Mouse (Mus musculus) intestine, embryonic 15.5 days (tissue): ENCODE results near the gene Liph. TPM values are rescaled to one million over a fixed set of nuclear protein-coding genes. Genes with fewer than 3 reads are reported as not detected.
"Not testable (repeated sequence)": the region's sequence is repeated elsewhere in the genome, so short reads cannot be mapped to it uniquely, and the experiment has no call there.

ENCODE experiments used
- ATAC-seq: fragments of 200-750 bp; cut with Nextera tagmentation; 2 replicates; pipeline ENCODE4 v1.8.0; 2017; ENCODE audit warnings: moderate TSS enrichment, moderate library complexity
- H3K27ac ChIP-seq: fragments of 300-500 bp; sonication (generic); 2 replicates; pipeline ENCODE4 v1.5.1; 2015; ENCODE audit warnings: mild to moderate bottlenecking, inconsistent platforms
- H3K27me3 ChIP-seq: fragments of 300-500 bp; sonication (generic); replicated peaks from 2 replicates; pipeline ENCODE4 v1.6.1; 2015; ENCODE audit warnings: inconsistent platforms
- H3K36me3 ChIP-seq: fragments of 300-500 bp; sonication (generic); 2 replicates; pipeline ENCODE4 v1.6.1; 2015; ENCODE audit warnings: inconsistent platforms
- H3K4me1 ChIP-seq: fragments of 300-500 bp; sonication (generic); replicated peaks from 2 replicates; pipeline ENCODE4 v1.6.1; 2015; ENCODE audit warnings: inconsistent platforms
- H3K4me2 ChIP-seq: fragments of 300-500 bp; sonication (generic); replicated peaks from 2 replicates; pipeline ENCODE4 v1.6.1; 2015; ENCODE audit warnings: mild to moderate bottlenecking, inconsistent platforms
- H3K4me3 ChIP-seq: fragments of 300-500 bp; sonication (generic); replicated peaks from 2 replicates; pipeline ENCODE4 v1.5.1; 2015; ENCODE audit warnings: inconsistent platforms
- H3K9ac ChIP-seq: fragments of 300-500 bp; sonication (generic); 2 replicates; pipeline ENCODE4 v1.6.1; 2015; ENCODE audit warnings: inconsistent platforms
- H3K9me3 ChIP-seq: fragments of 300-500 bp; sonication (generic); 2 replicates; pipeline ENCODE4 v1.6.1; 2016; ENCODE audit warnings: inconsistent platforms
- WGBS: fragments of 180-500 bp; shearing (Covaris S2); methylation state at CpG from one replicate; pipeline ENCODE4 v1.1.7; 2015; 5-methylcytosine and 5-hydroxymethylcytosine counted together
- polyA plus RNA-seq: library from polyadenylated mRNA; unstranded; fragments of >200 nt; fragmentation: Nextera tagmentation; extraction: Ambion mirVana; gene quantifications from 2 replicates; pipeline ENCODE4 v1.2.1, GENCODE M21; 2015

Gene Liph
- polyA plus RNA-seq, 1 experiment from 2014 or later, result 23.1 TPM

DNA sequence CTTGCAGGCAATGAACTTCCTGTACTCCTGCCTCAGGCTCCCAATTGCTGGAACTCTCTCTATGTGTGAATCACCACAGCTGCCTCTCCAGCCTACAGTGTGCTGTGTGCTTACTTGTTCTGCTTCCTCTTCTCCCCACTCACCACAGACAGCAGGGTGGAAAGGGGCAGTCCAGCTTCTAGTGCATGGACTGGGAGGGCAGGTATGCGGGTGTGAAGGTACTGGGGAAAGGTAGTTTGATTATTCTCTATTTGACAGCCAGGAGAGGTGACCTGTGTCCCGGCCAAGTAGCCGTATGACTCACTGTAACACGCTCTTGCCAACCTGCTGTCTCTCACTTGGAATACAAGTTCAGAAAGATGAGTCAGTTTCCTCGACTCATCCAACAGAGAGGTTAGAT, 2.6 kb upstream of the Liph start:
- H3K4me3 ChIP-seq, result no peak overlapping the region
- H3K27ac ChIP-seq, result peak overlapping the region; percentile 85
- H3K9me3 ChIP-seq, result no peaks in the 10 kb centered on the region
- peak; percentile 13; the same call in 1 of the 2 replicates for ATAC-seq
- no peak overlapping the region for H3K9ac ChIP-seq
- 50% methylated on average over 5 of the region's 5 CpGs for WGBS
- no peak overlapping the region for H3K4me2 ChIP-seq
- 0 out of 2 replicates have a peak, but pooled peaks cover 6% of the 10 kb centered on the region for H3K4me1 ChIP-seq
- H3K27me3 ChIP-seq, result no peaks in the 10 kb centered on the region
- H3K36me3 ChIP-seq, result no peaks in the 10 kb centered on the region

GRCm38 (mm10) chr16:21996881-21997641, 1.6 kb upstream of the Liph start:
- H3K36me3 ChIP-seq, result no peaks in the 10 kb centered on the region
- 30% methylated on average over 5 of the region's 5 CpGs for WGBS
- no peaks in the 10 kb centered on the region for H3K27me3 ChIP-seq
- peak overlapping the region; percentile 85 for H3K27ac ChIP-seq
- H3K4me2 ChIP-seq, result peak overlapping the region; percentile 35
- H3K9me3 ChIP-seq, result no peaks in the 10 kb centered on the region
- H3K4me3 ChIP-seq, result no peak overlapping the region
- no peak overlapping the region for H3K9ac ChIP-seq
- ATAC-seq, result peak; percentile 82
- H3K4me1 ChIP-seq, result 0 out of 2 replicates have a peak, but pooled peaks cover 6% of the 10 kb centered on the region

GRCm38 (mm10) chr16:21996402-21996801, 939 bp upstream of the Liph start:
- Histone ChIP-seq H3K9ac (no peak overlapping the region), H3K27me3 (no peaks in the 10 kb centered on the region), H3K4me3 (no peak overlapping the region), H3K9me3 (no peaks in the 10 kb centered on the region), H3K4me1 (0 out of 2 replicates have a peak, but pooled peaks cover 6% of the 10 kb centered on the region), H3K27ac (peak overlapping the region; percentile 85), H3K36me3 (no peaks in the 10 kb centered on the region), H3K4me2 (peak overlapping the region; percentile 35)
- ATAC-seq, result peak; percentile 48
- 28% methylated on average over 4 of the region's 4 CpGs for WGBS

DNA sequence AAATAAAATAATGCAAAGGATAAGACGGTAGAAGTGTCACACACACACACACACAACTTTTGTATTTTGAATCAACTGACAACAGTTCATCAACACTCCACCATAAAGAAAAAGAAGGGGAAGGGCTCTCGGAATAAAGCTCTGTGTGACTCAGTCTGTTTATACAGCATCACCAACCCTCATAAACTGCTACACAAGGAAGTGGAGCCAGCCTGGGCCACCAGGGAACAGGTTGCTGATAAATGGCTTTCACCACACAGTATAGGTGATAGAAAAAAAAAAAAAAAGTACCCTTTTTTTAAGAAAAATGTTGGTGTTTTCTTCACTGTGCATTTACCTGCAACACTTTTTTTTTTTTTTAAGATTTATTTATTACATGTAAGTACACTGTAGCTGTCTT, 3.7 kb downstream of the Liph start:
- 54% methylated on average over 2 of the region's 2 CpGs for WGBS

DNA sequence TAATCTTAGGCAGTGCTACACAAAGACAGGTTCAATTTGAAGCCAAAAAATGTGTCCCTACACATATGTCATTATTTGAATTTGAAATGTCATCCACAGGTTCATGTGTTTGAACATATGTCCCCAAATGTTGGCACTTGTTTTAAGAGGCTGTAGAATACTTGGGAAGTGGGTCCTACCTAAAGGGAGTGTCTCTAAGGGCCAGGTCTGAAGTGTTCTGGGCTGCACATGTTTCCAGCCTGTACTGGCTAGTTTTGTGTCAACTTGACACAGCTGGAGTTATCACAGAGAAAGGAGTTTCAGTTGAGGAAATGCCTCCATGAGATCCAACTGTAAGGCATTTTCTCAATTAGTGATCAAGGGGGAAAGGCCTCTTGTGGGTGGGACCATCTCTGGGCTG, 4.6 kb downstream of the Liph start:
- H3K9ac ChIP-seq, H3K9me3 ChIP-seq, H3K36me3 ChIP-seq, H3K4me3 ChIP-seq, H3K4me2 ChIP-seq, H3K4me1 ChIP-seq, ATAC-seq, H3K27me3 ChIP-seq, H3K27ac ChIP-seq: not testable (repeated sequence)

More for the DNA sequence above, 3.7 kb downstream of the Liph start:
- peak; percentile 78 for ATAC-seq
- peak overlapping the region; percentile 22; the same call in 1 of the 2 replicates for H3K27ac ChIP-seq
- H3K4me2 ChIP-seq, result no peak overlapping the region
- H3K4me1 ChIP-seq, result 0 out of 2 replicates have a peak, but pooled peaks cover 3% of the 10 kb centered on the region
- no peaks in the 10 kb centered on the region for H3K36me3 ChIP-seq
- no peaks in the 10 kb centered on the region for H3K27me3 ChIP-seq
- no peak overlapping the region for H3K4me3 ChIP-seq
- H3K9me3 ChIP-seq, result no peaks in the 10 kb centered on the region
- no peak overlapping the region for H3K9ac ChIP-seq

- no peaks in the 10 kb centered on the region for H3K4me1 ChIP-seq
- H3K9ac ChIP-seq, result no peak overlapping the region
- 0 out of 2 replicates have a peak, but pooled peaks have one; percentile 33 for ATAC-seq
- H3K4me2 ChIP-seq, result no peak overlapping the region
- 63% methylated on average over 5 of the region's 5 CpGs for WGBS
- no peak overlapping the region for H3K4me3 ChIP-seq
- H3K36me3 ChIP-seq, result no peaks in the 10 kb centered on the region
- no peaks in the 10 kb centered on the region for H3K9me3 ChIP-seq
- H3K27ac ChIP-seq, result no peak overlapping the region
- no peaks in the 10 kb centered on the region for H3K27me3 ChIP-seq
These were observed 7.5 kb downstream of the Liph start for GRCm38 (mm10) chr16:21987956-21988355.

GRCm38 (mm10) chr16:21986191-21986590, 9.3 kb downstream of the Liph start:
- no peak overlapping the region for H3K9ac ChIP-seq
- no peak for ATAC-seq
- H3K27ac ChIP-seq, result no peak overlapping the region
- H3K4me2 ChIP-seq, result no peak overlapping the region
- WGBS, result 26% methylated on average over 3 of the region's 3 CpGs
- H3K27me3 ChIP-seq, result no peaks in the 10 kb centered on the region
- H3K4me1 ChIP-seq, result no peaks in the 10 kb centered on the region
- H3K9me3 ChIP-seq, result no peaks in the 10 kb centered on the region
- H3K4me3 ChIP-seq, result no peak overlapping the region
- H3K36me3 ChIP-seq, result no peaks in the 10 kb centered on the region

- 82% methylated on average over 12 of the region's 12 CpGs for WGBS
- Histone ChIP-seq H3K4me1 (no peaks in the 10 kb centered on the region), H3K9me3 (no peaks in the 10 kb centered on the region), H3K9ac (no peak overlapping the region), H3K4me2 (no peak overlapping the region), H3K4me3 (no peak overlapping the region), H3K36me3 (no peaks in the 10 kb centered on the region), H3K27me3 (no peaks in the 10 kb centered on the region), H3K27ac (no peak overlapping the region)
- ATAC-seq, result no peak
These were observed 11.4 kb downstream of the Liph start for GRCm38 (mm10) chr16:21984091-21984490.

DNA sequence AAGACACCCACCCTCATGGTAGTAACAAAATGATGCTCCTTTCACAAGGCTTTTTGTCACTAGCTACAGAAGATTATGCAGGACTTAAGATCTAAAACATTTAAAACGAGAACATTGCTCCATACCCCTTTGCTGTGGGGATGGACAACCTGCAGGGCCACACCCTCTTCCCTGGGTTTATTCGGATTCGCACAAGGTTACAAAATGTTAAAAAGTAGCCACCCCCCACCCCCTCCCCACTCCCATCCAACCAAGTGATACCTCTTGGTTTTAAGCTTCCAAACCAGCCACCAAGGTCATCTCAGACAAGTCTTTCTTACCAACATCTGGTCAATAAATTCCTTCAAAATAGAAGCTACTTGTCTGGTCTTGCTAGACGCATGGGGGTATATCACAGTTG, 11.9 kb downstream of the Liph start:
- Histone ChIP-seq H3K4me3 (no peak overlapping the region), H3K4me2 (no peak overlapping the region), H3K36me3 (no peaks in the 10 kb centered on the region), H3K9ac (no peak overlapping the region), H3K27me3 (no peaks in the 10 kb centered on the region), H3K9me3 (no peaks in the 10 kb centered on the region), H3K4me1 (no peaks in the 10 kb centered on the region), H3K27ac (no peak overlapping the region)
- 92% methylated on average over 4 of the region's 4 CpGs for WGBS
- ATAC-seq, result no peak

GRCm38 (mm10) chr16:21983146-21983545, 12.3 kb downstream of the Liph start:
- 94% methylated on average over 9 of the region's 9 CpGs for WGBS
- Histone ChIP-seq H3K9ac (no peak overlapping the region), H3K36me3 (no peaks in the 10 kb centered on the region), H3K4me3 (no peak overlapping the region), H3K27ac (no peak overlapping the region), H3K4me2 (no peak overlapping the region), H3K9me3 (no peaks in the 10 kb centered on the region), H3K4me1 (no peaks in the 10 kb centered on the region), H3K27me3 (no peaks in the 10 kb centered on the region)
- no peak for ATAC-seq

DNA sequence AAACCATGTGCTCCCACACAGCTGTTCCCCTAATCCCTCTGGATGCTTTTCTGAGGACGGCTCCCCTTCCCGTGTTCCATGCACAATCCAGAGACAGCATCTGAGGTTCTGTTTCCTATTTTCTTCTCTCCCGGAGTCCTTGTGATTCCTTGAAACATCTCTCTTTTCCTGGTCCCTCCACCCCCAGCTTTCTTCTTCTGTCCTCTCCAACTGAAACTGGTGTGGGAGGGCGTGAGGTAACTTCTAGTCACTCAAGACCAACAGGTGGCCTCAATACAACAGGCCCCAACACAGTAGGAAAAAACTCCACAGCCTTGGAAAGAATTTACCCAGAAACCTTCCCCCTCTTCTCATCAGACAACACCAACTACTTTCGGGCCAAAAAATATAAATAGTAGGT, 18.1 kb downstream of the Liph start:
- Histone ChIP-seq H3K36me3 (no peaks in the 10 kb centered on the region), H3K27me3 (no peaks in the 10 kb centered on the region), H3K4me1 (0 out of 2 replicates have a peak, but pooled peaks cover 3% of the 10 kb centered on the region), H3K9me3 (no peaks in the 10 kb centered on the region), H3K4me3 (no peak overlapping the region), H3K9ac (no peak overlapping the region), H3K4me2 (no peak overlapping the region), H3K27ac (no peak overlapping the region)
- 78% methylated on average over 5 of the region's 5 CpGs for WGBS
- ATAC-seq, result no peak

DNA sequence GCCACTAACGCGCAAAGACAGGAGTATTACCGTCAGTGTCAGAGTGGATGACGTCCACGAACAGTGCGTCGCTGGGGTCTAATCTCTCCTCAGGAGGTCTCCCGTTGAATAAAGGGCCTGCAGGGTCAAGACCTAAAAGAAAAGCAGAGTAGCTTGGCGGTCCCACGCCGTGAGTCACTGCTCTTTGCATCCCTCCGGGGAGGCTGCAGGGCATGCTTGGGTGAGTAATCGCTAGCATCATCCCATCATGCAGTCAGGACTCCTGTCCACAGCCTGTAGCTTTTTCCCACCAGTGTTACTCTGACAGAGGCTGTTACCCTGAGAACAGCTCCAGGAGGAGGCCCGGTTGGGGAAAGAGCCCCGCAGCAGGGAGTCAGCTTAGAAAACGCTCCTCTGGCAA, 19.3 kb downstream of the Liph start:
- Histone ChIP-seq H3K4me3 (no peak overlapping the region), H3K27ac (no peak overlapping the region), H3K9me3 (no peaks in the 10 kb centered on the region), H3K4me1 (0 out of 2 replicates have a peak, but pooled peaks cover 3% of the 10 kb centered on the region), H3K4me2 (peak overlapping the region; percentile 37), H3K36me3 (no peaks in the 10 kb centered on the region), H3K9ac (0 out of 2 replicates have a peak overlapping the region, but pooled peaks have one; percentile 11), H3K27me3 (no peaks in the 10 kb centered on the region)
- WGBS, result 13% methylated on average over 16 of the region's 16 CpGs
- no peak for ATAC-seq

GRCm38 (mm10) chr16:21971446-21971845, 24.0 kb downstream of the Liph start:
- no peak for ATAC-seq
- 70% methylated on average over 4 of the region's 4 CpGs for WGBS
- Histone ChIP-seq H3K9ac (no peak overlapping the region), H3K36me3 (no peaks in the 10 kb centered on the region), H3K4me1 (0 out of 2 replicates have a peak, but pooled peaks cover 3% of the 10 kb centered on the region), H3K4me3 (no peak overlapping the region), H3K9me3 (no peaks in the 10 kb centered on the region), H3K4me2 (no peak overlapping the region), H3K27ac (no peak overlapping the region), H3K27me3 (no peaks in the 10 kb centered on the region)
